Mouse (Mus musculus) limb, embryonic 15.5 days (tissue): ENCODE results near the gene Prok1. TPM values are rescaled to one million over a fixed set of nuclear protein-coding genes. Genes with fewer than 3 reads are reported as not detected.

Experiments used
- ATAC-seq: fragments of 200-750 bp; cut with Nextera tagmentation; 2 replicates; pipeline ENCODE4 v1.8.0; 2017; ENCODE audit warnings: low read depth, moderate TSS enrichment; ENCODE audit not compliant: insufficient number of reproducible peaks, low FRiP score, low TSS enrichment
- H3K27ac ChIP-seq: fragments of 300-500 bp; sonication (generic); 2 replicates; pipeline ENCODE4 v1.5.1; 2015; ENCODE audit warnings: moderate library complexity, mild to moderate bottlenecking, inconsistent platforms
- H3K27me3 ChIP-seq: fragments of 300-500 bp; sonication (generic); 2 replicates; pipeline ENCODE4 v1.6.1; 2015; ENCODE audit warnings: inconsistent platforms
- H3K36me3 ChIP-seq: fragments of 300-500 bp; sonication (generic); 2 replicates; pipeline ENCODE4 v1.6.1; 2015; ENCODE audit warnings: inconsistent platforms
- H3K4me1 ChIP-seq: fragments of 300-500 bp; sonication (generic); 2 replicates; pipeline ENCODE4 v1.6.1; 2015; ENCODE audit warnings: inconsistent platforms
- H3K4me2 ChIP-seq: fragments of 300-500 bp; sonication (generic); 2 replicates; pipeline ENCODE4 v1.6.1; 2015; ENCODE audit warnings: mild to moderate bottlenecking, inconsistent platforms
- H3K4me3 ChIP-seq: fragments of 300-500 bp; sonication (generic); 2 replicates; pipeline ENCODE4 v1.5.1; 2015; ENCODE audit warnings: mild to moderate bottlenecking, inconsistent platforms
- H3K9ac ChIP-seq: fragments of 300-500 bp; sonication (generic); 2 replicates; pipeline ENCODE4 v1.6.1; 2015; ENCODE audit warnings: inconsistent platforms
- H3K9me3 ChIP-seq: fragments of 300-500 bp; sonication (generic); 2 replicates; pipeline ENCODE4 v1.6.1; 2016; ENCODE audit warnings: inconsistent platforms
- WGBS: fragments of 180-500 bp; shearing (Covaris S2); methylation state at CpG from one replicate; pipeline ENCODE4 v1.1.7; 2015; 5-methylcytosine and 5-hydroxymethylcytosine counted together
- polyA plus RNA-seq: library from polyadenylated mRNA; unstranded; fragments of >200 nt; fragmentation: Nextera tagmentation; extraction: Ambion mirVana; gene quantifications from 2 replicates; pipeline ENCODE4 v1.2.1, GENCODE M21; 2015

Gene Prok1
- polyA plus RNA-seq = 0.06 and 0.07 TPM in 2 replicates

DNA sequence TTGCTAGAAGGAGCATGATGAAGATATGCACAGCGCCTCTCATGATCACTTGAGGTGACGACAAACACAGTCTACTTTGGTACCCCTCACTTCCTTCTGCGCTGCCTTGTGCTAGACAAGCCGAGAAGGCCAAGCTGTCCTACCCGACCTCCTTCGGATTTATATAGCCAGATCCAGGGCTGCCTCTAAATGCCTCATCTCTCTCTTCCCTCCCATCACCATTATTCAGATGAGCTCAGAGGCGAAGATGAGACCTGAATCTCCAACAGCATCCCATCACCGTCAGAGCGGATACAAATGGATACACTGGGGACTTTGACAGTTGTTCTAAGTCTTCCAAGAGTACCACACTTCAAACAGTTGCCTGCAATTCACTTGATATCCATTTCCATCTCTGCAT lies at the start of gene Prok1:
Gene Prok1 (minus strand): TSS at position 101 of the 400 bp plus-strand sequence.
- Histone ChIP-seq H3K4me1 (peaks cover 5% of the 10 kb centered on the region; the same call in 1 of the 2 replicates), H3K27ac (no peak within 1 kb of the TSS), H3K27me3 (no peaks in the 10 kb centered on the region; the same call in 1 of the 2 replicates), H3K9ac (no peak within 1 kb of the TSS), H3K4me3 (no peak within 1 kb of the TSS), H3K9me3 (no peaks in the 10 kb centered on the region), H3K36me3 (no peaks in the 10 kb centered on the region), H3K4me2 (no peak within 1 kb of the TSS)
- no peak for ATAC-seq
- WGBS = 92% methylated on average over 9 of the region's 9 CpGs

DNA sequence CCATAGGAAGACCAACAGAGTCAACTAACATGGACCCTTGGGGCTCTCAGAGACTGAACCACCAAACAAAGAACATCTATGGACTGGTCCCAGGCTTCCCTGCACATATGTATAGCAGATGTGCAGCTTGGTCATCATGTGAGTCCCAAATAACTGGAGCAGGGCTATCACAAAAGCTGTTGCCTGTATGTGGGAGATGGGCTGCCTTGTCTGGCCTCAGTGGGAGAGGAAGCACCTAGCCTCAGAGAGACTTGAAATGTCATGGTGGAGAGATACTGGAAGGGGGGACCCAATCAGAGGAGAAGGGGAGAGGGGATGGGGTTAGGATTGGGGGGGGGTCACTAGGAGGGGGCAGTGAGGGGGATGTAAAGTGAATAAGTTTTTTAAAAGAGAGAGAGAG lies 47.8 kb upstream of the Prok1 start:
- no peak overlapping the region for H3K9ac ChIP-seq
- H3K4me2 ChIP-seq = no peak overlapping the region
- no peaks in the 10 kb centered on the region for H3K9me3 ChIP-seq
- no peaks in the 10 kb centered on the region for H3K27me3 ChIP-seq
- H3K4me1 ChIP-seq = peaks cover 6% of the 10 kb centered on the region
- H3K4me3 ChIP-seq = no peak overlapping the region
- H3K27ac ChIP-seq = no peak overlapping the region
- H3K36me3 ChIP-seq = peaks cover 12% of the 10 kb centered on the region
- ATAC-seq = no peak

GRCm38 (mm10) chr3:107286123-107286522 lies 46.6 kb upstream of the Prok1 start:
- Histone ChIP-seq H3K4me3 (no peak overlapping the region), H3K4me2 (no peak overlapping the region), H3K9me3 (no peaks in the 10 kb centered on the region), H3K36me3 (peaks cover 14% of the 10 kb centered on the region), H3K4me1 (peaks cover 6% of the 10 kb centered on the region), H3K27ac (no peak overlapping the region), H3K27me3 (no peaks in the 10 kb centered on the region), H3K9ac (no peak overlapping the region)
- no peak for ATAC-seq
- 79% methylated on average over 2 of the region's 2 CpGs for WGBS

GRCm38 (mm10) chr3:107278479-107279269 lies 39.2 kb upstream of the Prok1 start, which contains the start of gene Lamtor5:
Lamtor5 (plus strand) TSS chr3:107278858.
- Histone ChIP-seq H3K9ac (peak within 1 kb of the TSS; percentile 72), H3K4me3 (peak within 1 kb of the TSS; percentile 98), H3K27ac (no peak within 1 kb of the TSS), H3K36me3 (peaks cover 9% of the 10 kb centered on the region), H3K27me3 (no peaks in the 10 kb centered on the region), H3K4me1 (peaks cover 6% of the 10 kb centered on the region), H3K4me2 (peak within 1 kb of the TSS; percentile 65), H3K9me3 (no peaks in the 10 kb centered on the region)
- 3% methylated on average over 43 of the region's 43 CpGs for WGBS
- ATAC-seq = peak; percentile 86

- Histone ChIP-seq H3K4me1 (peaks cover 6% of the 10 kb centered on the region), H3K4me3 (no peak overlapping the region), H3K4me2 (no peak overlapping the region), H3K9me3 (no peaks in the 10 kb centered on the region), H3K36me3 (no peaks in the 10 kb centered on the region), H3K9ac (no peak overlapping the region), H3K27ac (no peak overlapping the region), H3K27me3 (no peaks in the 10 kb centered on the region)
- 77% methylated on average over 3 of the region's 3 CpGs for WGBS
- ATAC-seq = no peak
Measured at GRCm38 (mm10) chr3:107276626-107277025, 37.1 kb upstream of the Prok1 start.

DNA sequence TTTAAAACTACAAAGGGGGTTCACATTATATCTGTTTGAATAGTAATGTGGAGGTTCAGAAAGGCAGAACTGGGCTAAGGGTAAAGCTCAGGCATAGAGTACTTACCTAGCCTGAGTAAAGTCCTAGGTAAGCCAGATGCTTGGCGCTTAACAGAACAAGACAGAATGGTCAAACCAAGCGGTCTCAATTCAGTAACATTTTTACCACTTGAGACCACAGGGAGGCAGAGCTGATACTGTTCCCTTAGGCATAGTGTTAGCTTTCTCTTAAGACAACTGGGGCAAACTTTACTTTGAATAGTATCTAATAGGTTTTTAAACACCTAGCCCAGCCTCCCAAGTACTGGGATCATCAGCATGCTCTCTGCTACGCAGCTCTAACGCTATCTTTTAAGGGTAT lies 36.5 kb upstream of the Prok1 start:
- Histone ChIP-seq H3K4me1 (peaks cover 6% of the 10 kb centered on the region), H3K27me3 (no peaks in the 10 kb centered on the region)
- no peak for ATAC-seq

GRCm38 (mm10) chr3:107275351-107275750 lies 35.8 kb upstream of the Prok1 start:
- ATAC-seq = no peak
- Histone ChIP-seq H3K9ac (no peak overlapping the region), H3K27ac (no peak overlapping the region), H3K27me3 (no peaks in the 10 kb centered on the region), H3K4me3 (no peak overlapping the region), H3K4me2 (no peak overlapping the region), H3K36me3 (no peaks in the 10 kb centered on the region), H3K9me3 (no peaks in the 10 kb centered on the region), H3K4me1 (peaks cover 6% of the 10 kb centered on the region)
- WGBS = 70% methylated on average over 5 of the region's 5 CpGs

More for the DNA sequence above, 36.5 kb upstream of the Prok1 start:
- H3K9me3 ChIP-seq = no peaks in the 10 kb centered on the region
- H3K4me2 ChIP-seq = no peak overlapping the region
- WGBS = 54% methylated on average over 4 of the region's 4 CpGs
- H3K9ac ChIP-seq = no peak overlapping the region
- H3K36me3 ChIP-seq = no peaks in the 10 kb centered on the region
- no peak overlapping the region for H3K4me3 ChIP-seq
- no peak overlapping the region for H3K27ac ChIP-seq

DNA sequence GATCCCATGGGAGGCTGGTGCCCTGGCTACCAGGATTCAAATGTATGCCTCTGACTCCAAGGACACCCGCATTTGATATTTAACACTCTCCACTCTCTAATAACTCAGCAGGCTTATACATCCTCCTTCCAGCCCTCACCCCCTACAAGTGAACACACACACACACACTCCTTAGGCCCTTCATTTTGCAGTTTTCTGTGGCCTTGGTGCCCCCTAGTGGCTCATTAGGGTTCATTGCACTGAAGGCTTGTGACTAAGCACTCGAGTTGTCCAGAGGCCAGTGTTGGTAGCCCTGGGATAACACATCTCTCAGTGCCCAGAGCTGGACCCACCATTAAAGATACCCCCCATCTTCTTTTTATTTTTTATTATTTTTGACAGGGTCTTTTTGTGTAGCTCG lies 34.3 kb upstream of the Prok1 start:
- H3K4me2 ChIP-seq = no peak overlapping the region
- no peaks in the 10 kb centered on the region for H3K27me3 ChIP-seq
- no peaks in the 10 kb centered on the region for H3K4me1 ChIP-seq
- H3K27ac ChIP-seq = no peak overlapping the region
- no peak overlapping the region for H3K4me3 ChIP-seq
- no peak for ATAC-seq
- 12% methylated on average over 3 of the region's 3 CpGs for WGBS
- H3K9me3 ChIP-seq = no peaks in the 10 kb centered on the region
- no peak overlapping the region for H3K9ac ChIP-seq
- H3K36me3 ChIP-seq = no peaks in the 10 kb centered on the region

DNA sequence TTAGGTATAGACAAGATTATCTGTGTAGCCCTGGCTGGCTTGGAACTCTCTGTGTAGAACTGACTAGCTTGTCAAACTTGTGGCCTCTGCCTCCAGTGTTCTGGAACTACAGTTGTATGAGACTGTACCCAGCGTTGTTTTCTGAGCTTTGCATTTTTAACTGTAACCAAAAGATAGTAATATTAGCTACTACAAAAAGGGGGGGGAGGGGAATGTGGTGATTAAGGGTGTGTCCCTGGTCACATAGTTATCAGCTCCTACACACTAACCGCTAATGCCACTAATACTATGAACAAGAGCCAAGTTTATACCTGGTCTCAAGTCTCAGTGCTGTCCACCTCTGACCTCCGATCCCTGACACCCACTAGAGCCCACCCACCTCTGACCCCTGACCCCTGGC lies 32.9 kb upstream of the Prok1 start:
- no peak for ATAC-seq
- no peak overlapping the region for H3K4me2 ChIP-seq
- 90% methylated on average over 3 of the region's 3 CpGs for WGBS
- no peaks in the 10 kb centered on the region for H3K4me1 ChIP-seq
- H3K27ac ChIP-seq = no peak overlapping the region
- no peaks in the 10 kb centered on the region for H3K36me3 ChIP-seq
- H3K9ac ChIP-seq = no peak overlapping the region
- no peaks in the 10 kb centered on the region for H3K27me3 ChIP-seq
- no peak overlapping the region for H3K4me3 ChIP-seq
- H3K9me3 ChIP-seq = no peaks in the 10 kb centered on the region

- Histone ChIP-seq H3K36me3 (no peaks in the 10 kb centered on the region), H3K4me2 (no peak overlapping the region), H3K27me3 (no peaks in the 10 kb centered on the region), H3K4me3 (no peak overlapping the region), H3K4me1 (no peaks in the 10 kb centered on the region), H3K9me3 (no peaks in the 10 kb centered on the region), H3K27ac (no peak overlapping the region), H3K9ac (no peak overlapping the region)
- 47% methylated on average over 2 of the region's 2 CpGs for WGBS
- no peak for ATAC-seq
Measured at GRCm38 (mm10) chr3:107266814-107267345, 27.4 kb upstream of the Prok1 start.

DNA sequence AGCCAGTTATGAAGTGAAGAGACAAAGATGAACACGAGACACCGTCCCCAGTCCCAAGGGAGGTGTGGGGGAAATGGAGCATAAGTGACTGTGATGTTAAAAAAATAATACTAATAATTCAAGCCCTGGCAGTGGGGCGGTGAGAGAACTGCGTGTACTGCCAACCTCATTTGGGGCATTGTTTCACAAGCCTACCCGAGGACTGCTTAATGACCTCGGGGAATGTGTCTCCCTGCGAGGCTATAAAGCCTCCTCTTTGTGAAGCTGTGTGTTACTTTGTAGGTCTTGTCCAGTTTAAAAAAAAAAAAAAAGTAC lies 22.3 kb upstream of the Prok1 start:
- WGBS = 31% methylated on average over 7 of the region's 7 CpGs
- no peak overlapping the region for H3K27ac ChIP-seq
- ATAC-seq = no peak

GRCm38 (mm10) chr3:107260956-107261850 lies 21.7 kb upstream of the Prok1 start:
- 36% methylated on average over 8 of the region's 8 CpGs for WGBS
- no peaks in the 10 kb centered on the region for H3K36me3 ChIP-seq
- no peak overlapping the region for H3K9ac ChIP-seq
- no peak overlapping the region for H3K4me3 ChIP-seq
- no peaks in the 10 kb centered on the region for H3K27me3 ChIP-seq
- no peak for ATAC-seq
- peaks cover 12% of the 10 kb centered on the region for H3K4me1 ChIP-seq
- H3K27ac ChIP-seq = no peak overlapping the region
- H3K4me2 ChIP-seq = no peak overlapping the region
- no peaks in the 10 kb centered on the region for H3K9me3 ChIP-seq

More for the DNA sequence above, 22.3 kb upstream of the Prok1 start:
- Histone ChIP-seq H3K4me2 (no peak overlapping the region), H3K36me3 (no peaks in the 10 kb centered on the region), H3K9me3 (no peaks in the 10 kb centered on the region), H3K4me1 (peaks cover 12% of the 10 kb centered on the region), H3K27me3 (no peaks in the 10 kb centered on the region), H3K4me3 (no peak overlapping the region), H3K9ac (no peak overlapping the region)
